Mouse (Mus musculus) ovary, adult 18-20 months (tissue): Measurements from ENCODE around the gene Glt8d1.

Experiments
- DNase-seq: peaks from one replicate; pipeline ENCODE4 v3.0.0; 2022; ENCODE audit warnings: low spot score, mixed read lengths

Glt8d1 gene

DNA sequence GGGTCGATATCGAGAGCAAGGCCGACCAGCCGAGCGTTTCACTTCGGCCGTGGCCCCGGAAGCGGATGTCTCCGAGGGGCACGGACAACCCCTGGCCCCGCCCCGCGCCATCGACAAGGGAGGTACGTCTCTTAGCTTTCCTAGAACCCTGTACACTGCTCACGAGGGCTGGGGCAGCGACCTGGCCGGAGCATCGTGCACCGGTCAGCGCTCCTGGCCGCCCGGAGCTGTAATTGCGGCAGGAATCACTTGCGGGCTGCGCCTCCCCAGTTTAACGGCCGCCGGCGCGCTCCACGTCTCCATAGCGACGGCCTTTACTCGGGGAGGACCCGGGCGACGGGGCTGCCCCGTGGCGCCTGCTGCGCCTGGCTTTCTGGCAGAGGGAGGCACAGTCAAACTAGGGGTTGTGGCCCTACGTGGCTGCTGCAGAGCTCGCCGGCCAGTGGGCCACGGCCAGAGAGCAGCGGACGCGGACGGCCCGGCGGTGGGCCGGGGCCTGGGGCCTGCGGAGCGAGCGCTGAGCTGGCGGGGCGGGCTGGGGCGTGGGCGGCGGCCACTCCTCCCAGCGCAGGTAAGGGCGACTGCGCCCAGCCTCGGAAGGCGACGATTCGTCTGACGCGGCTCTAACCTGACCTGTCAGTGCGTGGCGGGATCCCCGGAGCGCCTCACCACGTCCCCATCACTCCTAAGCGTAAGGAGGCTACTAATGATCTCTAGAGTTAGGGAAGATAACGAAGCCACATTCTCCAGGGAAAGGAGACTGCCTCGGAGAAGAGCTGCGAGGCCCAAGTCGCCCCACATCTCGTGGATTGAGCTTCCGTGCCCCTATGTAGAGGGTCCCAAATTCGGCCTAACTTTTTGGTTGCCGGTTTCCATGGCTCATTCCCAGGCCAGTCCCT lies at the start of gene Glt8d1, which contains the start of gene Spcs1:
Glt8d1 (plus strand) TSS at position 94 of the 899 bp plus-strand sequence.
Spcs1 (minus strand) TSS at position 366 of the 899 bp plus-strand sequence.
- DNase-seq, result peak; percentile 70

GRCm38 (mm10) chr14:30958517-30958916 lies 42.7 kb upstream of the Glt8d1 start:
- no peak for DNase-seq

DNA sequence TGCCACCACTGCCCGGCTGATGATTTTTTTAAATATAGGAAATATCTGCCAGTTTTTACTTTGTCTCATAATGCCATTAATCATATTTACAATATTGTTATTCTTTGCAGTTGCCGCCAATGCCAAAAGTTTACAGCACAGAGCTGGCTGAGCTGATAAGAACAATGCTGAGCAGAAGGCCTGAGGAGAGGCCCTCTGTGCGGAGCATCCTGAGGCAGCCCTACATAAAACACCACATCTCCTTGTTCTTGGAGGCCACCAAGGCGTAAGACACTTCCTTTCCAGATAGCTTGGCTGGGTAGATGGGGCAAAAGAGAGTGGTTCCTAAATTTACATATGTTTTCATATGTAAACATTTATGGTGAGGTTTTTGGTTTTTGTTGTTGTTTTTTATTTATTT lies 42.2 kb upstream of the Glt8d1 start:
- no peak for DNase-seq

DNA sequence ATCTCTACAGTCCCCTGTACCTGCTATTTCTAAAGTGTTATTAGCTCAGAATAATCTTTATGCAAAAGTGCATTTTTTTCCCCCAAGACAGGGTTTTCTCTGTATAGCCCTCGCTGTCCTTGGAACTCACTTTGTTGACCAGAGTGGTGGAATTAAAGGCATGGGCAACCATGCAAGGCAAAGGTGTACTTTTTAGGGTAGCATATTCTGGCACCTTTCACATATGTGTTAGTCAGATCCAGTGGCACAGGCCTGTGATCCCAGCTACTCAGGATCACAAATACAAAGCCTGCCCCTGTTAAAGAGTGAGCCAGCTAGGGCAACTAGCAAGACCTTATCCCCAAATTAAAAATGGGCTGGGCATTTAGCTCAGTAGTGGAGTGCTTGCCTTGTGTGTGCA lies 40.8 kb upstream of the Glt8d1 start:
- no peak for DNase-seq

- peak; percentile 58 for DNase-seq
Measured at GRCm38 (mm10) chr14:30974204-30974603, 27.0 kb upstream of the Glt8d1 start.

DNA sequence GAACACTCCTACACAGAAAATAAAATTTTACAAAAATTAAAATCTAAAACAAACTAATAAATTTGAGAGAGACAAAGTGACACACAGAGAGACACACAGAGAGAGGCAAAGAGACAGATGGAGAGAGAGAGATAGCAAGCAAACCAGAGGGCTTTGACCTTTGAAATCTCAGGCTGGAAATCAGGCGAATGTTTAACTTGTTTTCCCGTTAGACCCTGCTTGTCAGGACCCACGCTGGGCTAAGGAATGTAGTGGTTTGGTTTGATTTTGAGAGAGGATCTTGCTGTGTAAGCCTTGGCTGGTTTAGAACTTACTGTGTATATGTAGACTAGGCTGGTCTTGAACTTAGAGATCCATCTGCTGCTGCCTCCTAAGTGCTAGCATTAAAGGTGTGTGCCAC lies 25.0 kb upstream of the Glt8d1 start:
- DNase-seq, result no peak

- DNase-seq, result no peak
Measured at GRCm38 (mm10) chr14:30996417-30996816, 4.8 kb upstream of the Glt8d1 start.

DNA sequence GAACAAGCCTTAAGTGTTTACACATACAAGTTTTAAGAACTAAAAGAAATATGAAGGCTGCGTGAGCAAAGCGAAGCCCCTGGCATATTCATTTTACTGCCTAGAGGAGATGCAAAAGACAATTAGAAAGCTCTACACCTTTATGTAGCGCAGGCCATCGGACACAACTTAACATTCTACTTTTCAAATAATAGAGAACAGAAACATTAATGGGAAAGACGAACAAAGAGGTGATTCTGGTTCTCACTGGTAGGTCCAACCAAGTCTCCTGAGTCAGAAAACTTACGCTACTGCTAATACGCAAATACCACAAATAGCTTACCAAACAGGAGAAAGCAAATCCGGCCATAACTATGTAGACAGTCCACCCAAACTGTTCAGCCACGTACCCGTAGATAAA lies 844 bp upstream of the Glt8d1 start:
- no peak for DNase-seq

- DNase-seq, result no peak
Measured at GRCm38 (mm10) chr14:31000816-31001306, 339 bp upstream of the Glt8d1 start.

DNA sequence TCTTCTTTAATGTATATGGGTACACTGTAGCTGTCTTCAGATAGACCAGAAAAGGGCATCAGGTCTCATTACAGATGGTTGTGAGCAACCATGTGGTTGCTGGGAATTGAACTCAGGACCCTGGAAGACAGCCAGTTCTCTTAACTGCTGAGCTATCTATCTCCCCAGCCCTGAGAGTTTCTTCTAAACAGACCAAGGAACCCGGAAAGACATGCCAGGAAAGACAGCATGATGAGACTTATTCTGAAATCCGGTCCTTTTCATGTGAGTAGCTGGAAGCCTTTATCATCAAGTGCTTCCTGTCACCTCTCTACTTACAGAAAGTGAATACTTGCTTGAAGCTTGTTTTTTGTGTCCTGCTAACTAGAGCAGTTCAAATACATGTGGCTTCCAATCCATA lies 3.3 kb downstream of the Glt8d1 start:
- DNase-seq, result no peak

DNA sequence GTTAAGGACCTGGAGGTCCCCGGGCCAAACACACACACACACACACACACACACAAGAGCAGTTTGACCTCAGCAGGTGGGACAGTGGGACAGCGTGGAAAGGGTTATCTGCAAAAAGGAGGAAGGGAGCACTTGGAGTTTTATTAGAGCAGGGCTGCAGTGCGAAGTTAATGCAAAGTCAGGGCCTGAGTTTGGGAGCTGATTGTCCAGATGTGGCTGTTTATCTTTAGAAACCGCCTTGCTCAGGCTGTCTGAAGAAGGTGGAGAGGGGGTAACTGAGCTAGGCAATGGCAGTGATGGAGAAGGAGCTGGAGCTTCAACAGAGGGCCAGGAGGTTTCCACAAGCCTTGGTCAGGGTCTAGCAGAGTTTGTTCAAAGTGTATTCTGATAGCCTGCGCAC lies 5.6 kb downstream of the Glt8d1 start:
- no peak for DNase-seq

- DNase-seq, result no peak
Measured at GRCm38 (mm10) chr14:31011588-31011987, 10.4 kb downstream of the Glt8d1 start.

- DNase-seq, result no peak
Measured at GRCm38 (mm10) chr14:31013928-31014327, 12.7 kb downstream of the Glt8d1 start.

- DNase-seq, result no peak
Measured at GRCm38 (mm10) chr14:31016063-31016462, 14.9 kb downstream of the Glt8d1 start.

- no peak for DNase-seq
Measured at GRCm38 (mm10) chr14:31017854-31018253, 16.7 kb downstream of the Glt8d1 start.

- peak; percentile 94 for DNase-seq
Measured at GRCm38 (mm10) chr14:31018860-31019291, 17.7 kb downstream of the Glt8d1 start, which contains the start of the genes Pbrm1 and Gnl3. Gene Pbrm1, plus strand, starts transcription at chr14:31019138. Gene Gnl3, minus strand, starts transcription at chr14:31019152.

DNA sequence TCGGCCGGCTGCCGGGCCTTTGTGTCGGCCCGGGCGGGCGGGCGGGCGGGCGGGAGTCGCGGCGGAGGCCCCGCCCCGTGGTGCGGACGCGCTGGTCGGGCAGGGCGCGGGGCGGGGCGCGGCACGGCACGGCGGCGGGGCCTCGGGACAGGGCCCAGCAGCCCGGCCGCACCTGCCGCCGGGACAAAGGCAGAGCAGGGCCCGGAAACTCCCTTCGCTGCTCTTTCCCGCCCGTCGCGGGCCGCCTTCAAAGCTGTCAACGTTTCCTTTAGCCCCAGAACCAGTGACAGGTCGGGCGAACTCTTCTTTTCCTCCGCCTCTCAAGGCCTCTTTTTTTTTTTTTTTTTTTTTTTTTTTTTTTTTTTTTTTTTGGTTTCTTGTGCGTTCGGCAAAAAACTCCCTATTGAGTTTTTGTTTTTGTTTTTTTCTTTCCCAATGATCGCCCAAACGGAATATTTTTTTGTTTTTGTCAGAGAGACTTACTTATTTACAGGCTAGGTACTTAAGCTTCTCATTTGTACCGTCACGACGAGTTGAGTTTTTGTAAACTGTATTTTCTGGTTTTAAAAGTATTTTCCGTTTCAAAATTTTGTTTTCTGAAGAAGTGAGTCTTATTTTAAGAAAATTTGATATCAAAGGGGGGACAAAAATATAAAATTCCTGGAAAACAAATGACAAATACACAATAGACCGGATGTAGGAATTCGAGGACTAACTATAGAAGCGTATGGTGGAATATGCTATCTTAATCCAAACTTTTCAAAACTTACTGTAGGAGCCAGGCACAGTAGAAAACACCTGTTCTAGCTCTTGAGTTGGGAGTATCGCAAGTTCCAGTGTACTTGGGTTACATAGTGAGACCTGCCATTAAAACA lies 18.4 kb downstream of the Glt8d1 start:
- DNase-seq, result peak; percentile 68

GRCm38 (mm10) chr14:31022579-31022978 lies 21.4 kb downstream of the Glt8d1 start:
- no peak for DNase-seq

- DNase-seq, result no peak
Measured at GRCm38 (mm10) chr14:31025785-31026184, 24.6 kb downstream of the Glt8d1 start.

DNA sequence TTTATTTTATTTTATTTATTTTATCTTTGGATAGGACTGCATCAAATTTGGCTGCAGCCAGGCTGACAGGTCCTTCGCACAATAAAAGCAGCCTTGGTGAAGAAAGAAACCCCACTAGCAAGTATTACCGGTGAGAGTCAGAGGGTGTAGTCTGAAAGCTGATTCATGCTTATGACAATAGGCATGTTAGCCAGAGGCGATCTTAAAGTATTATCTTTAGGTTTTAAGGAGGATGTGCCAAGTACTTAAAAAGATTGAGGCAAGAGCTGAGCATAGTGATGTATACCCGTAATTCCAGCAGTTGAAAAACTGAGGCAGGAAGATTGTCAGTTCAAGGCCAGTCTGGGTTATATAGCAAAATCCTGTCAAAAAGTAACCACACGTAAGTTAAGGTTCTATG lies 44.1 kb downstream of the Glt8d1 start:
- DNase-seq, result no peak

DNA sequence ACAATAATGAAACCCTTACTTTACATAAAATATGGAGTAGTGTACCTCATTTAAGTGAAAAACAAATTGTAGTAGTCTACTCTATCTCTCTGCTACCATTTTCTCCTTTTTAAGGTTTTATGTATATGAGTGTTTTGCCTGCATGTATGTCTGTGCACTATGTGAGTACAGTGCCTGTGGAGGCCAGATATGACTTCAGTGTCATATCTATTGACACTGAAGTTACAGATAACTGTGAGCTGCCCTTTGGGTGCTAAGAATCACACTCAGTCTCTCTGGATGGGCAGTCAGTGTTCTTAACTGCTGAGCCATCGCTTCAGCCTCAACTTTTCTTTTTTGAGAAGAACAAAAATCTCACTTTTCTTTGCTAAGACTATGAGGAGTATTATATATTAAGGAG lies 44.6 kb downstream of the Glt8d1 start:
- DNase-seq, result no peak
